Mouse (Mus musculus) liver, embryonic 14.5 days (tissue): ENCODE results near the gene Anks1b.

Experiments used
- CTCF ChIP-seq: IDR thresholded peaks from 2 replicates; pipeline ENCODE4 v1.5.1; 2016; ENCODE audit warnings: antibody characterized with exemption, low read depth, control low read depth
- EP300 ChIP-seq: IDR thresholded peaks from 2 replicates; pipeline ENCODE4 v1.6.1; 2016; ENCODE audit warnings: antibody characterized with exemption, low read depth

DNA sequence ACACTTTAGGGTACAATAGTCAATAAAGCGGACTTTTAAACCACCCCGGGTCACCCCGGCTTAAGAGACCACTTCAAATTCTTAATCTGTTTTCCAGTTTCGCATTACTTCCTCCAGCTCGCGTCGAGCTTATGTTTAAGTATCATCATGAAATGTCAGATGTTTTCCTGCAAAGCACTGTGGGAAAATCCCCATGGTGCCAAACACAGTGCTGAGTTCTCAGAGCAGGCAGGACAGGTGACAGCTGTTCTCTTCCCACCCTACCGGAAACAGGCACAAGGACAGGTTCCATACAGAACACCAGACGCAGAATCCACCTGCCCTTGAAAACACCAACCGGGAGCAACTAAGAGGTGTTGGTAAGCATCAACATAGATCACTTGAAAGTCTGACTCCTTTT, 856.2 kb downstream of the Anks1b start:
- TF ChIP-seq CTCF, result no peak
- no peak for TF ChIP-seq EP300
